Mouse (Mus musculus): ENCODE data around the gene Klk4.
A peak's percentile ranks its signal among the peaks of the same experiment; 100 is the strongest.

The Klk4 gene

DNA sequence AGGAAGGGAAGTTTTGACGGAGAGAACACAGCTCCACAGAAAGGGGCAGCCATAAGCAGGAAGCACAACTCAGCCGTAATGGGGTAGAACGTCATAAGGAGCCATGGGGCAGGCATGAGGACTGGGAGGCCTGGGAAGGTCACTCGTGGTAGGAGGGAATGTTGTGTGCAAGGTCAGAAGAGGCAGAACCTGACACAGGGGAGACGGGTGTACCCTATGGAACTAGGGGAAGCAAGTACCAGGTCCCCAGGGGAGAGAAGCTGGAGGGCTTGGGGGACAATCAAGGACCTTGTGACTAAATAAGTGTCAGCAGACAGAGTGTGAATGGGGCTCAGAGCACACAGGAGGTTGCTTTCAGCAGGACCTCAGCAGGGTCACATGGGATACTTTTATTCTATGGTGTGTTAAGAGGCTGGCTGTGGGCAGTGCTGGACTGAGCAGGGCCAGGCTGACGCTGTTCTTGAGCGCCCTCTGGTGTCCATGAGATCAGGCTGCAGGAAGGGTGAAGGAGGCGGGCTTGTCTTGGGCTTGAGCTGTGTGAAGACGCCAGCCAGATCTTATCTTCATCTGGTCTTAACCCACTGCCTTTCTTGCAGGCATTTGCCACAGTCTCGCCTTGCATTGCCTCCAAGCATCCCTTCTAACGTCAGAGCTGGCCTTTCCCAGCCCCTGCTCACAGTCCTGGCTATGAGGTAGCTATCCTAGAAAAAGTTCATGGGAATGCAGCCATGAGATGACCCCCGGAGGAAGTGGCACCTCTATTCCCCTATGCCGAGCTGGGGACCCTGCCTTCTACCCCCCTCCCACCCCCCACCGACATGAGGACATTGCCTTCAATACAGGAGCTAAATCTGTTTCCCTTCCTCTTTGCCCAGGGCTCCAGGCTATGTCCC, 38.8 kb downstream of the Klk4 start:
- ATAC-seq (ENCODE audit: low TSS enrichment): peak; percentile 95

DNA sequence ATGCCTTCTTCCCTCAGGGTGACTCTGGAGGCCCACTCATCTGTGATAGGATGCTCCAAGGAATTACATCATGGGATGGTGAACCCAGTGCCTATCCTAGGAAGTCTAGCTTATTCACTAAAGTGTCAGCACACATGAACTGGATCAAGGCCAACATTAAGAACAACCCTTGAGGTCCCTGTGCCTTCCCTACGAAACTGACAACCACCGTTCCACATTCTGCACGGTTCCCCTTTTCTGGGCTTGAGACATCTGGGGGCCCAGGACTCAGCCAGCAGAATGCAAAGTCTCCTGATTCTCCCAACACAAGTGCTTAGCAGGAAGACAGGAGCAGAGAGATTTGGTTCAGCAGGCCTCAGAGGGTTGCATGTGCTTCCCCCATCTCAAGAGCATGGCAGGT, 39.6 kb downstream of the Klk4 start:
- no peak for ATAC-seq (ENCODE audit: low TSS enrichment)

DNA sequence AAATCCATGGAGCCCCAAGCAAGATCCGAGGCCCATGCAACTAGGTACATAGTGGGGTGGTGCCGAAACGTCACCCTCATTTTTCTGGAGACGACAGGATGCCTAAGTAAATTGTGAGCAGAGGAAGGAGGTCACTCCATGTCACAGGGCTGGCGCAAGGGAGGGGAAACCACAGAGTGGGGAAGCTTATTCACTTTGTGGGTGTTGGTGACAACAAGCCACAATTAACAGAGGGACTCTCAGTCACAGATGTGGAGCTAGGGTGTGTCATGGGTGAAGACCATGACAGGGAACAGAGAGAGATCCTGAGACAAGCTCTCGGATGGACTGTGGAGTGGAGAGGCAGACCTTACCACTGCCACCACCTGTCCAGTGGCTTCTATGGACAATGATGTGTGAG, 40.1 kb downstream of the Klk4 start:
- no peak for ATAC-seq (ENCODE audit: low TSS enrichment)

DNA sequence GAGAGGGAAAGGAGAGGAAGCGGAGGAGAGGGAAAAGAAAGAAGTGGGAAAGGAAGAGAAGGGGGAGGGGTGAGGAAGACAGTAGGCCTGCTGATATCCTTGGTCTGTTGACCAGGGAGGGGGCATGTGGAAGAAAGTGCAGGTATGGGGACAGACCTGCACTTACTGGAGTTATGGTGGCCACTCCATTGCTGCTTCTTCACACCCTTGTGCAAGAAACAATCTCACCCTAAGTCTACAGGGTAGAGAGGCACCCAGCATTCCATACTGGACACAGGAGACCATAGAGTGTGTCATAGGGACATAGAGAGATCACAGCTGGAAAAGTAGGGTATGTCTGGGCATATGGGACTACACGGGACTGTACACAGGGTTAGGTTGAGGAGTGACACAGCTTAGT, 41.0 kb downstream of the Klk4 start:
- no peak for ATAC-seq (ENCODE audit: low TSS enrichment)

DNA sequence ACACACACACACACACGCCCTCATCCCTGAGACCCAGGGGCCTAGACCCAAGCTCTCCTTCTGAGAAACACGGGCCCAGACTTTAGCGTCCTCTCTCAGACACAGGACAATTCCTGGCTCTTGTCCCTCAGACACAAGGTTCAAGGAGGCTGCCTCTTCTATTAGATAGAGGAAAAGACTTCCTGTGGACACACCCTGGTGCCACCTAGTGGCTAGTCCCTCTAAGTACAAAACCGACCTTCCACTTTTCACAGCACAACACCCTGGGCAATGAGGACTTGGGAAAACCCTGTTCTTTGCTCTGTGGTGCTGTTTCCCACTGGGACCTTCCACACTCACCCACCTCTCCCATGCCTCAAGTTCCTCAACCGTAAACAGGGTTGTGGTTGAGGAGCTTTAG, 45.0 kb downstream of the Klk4 start:
- no peak for ATAC-seq (ENCODE audit: low TSS enrichment)

DNA sequence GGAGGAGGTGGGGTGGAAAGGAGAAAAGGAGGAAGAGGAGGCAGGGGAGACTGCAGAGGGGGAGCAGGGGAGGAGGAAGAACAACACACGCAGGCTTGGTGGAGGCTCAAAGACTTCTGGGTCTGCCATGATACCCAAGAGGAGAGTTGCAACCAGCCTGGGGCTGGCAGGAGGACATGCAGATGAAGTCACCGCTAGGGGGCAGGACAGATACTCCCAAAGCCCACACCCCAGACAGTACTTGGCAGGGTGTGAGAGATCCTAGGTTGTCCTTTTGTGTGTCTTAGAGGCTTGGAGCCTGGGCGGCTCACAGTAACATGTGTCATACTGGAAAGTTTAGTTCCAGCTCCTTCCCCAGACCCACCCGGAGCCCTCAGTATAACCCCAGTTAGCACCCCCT, 47.6 kb downstream of the Klk4 start:
- ATAC-seq (ENCODE audit: low TSS enrichment): no peak

DNA sequence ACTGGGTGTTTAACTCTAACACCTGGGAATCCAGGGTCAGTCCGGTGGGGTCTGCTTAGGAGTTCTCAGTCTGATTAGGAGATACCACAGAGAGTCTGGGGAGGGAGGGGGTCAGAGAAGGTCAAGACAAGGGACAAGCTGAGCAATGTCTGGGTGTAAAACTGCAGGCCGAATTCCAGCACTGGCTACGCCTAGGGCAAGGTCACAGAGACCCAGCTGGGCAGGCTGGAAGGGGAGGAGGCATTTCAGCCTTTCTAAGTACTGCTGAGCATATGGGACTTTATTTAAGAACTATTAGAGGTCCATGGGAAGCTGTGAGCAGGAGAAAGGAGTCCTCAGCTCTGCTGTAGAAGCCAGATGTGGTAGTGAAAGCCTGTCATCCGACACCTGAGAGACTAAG, 51.4 kb downstream of the Klk4 start:
- ATAC-seq (ENCODE audit: low TSS enrichment): no peak

DNA sequence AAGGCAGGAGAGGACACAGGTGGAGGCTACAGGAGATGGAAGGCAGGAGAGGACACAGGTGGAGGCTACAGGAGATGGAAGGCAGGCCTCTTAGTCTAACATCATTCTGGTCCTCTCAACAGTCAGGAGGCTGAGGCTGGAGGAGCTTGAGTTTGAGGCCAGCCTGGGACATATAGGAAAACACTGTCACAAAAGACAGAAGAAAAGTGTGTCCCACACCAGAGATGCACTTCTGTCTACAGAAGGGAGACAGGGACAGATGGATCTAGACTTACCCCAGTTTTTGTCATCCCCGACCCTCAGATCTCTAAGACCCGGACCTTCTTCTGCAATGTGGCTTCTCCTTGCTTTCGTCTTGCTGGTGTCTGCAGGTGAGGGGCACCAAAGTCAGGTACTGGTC, 52.5 kb downstream of the Klk4 start, which contains the start of gene Klk15:
Gene Klk15 (plus strand): TSS at position 301 of the 400 bp plus-strand sequence.
- ATAC-seq (ENCODE audit: low TSS enrichment): no peak

DNA sequence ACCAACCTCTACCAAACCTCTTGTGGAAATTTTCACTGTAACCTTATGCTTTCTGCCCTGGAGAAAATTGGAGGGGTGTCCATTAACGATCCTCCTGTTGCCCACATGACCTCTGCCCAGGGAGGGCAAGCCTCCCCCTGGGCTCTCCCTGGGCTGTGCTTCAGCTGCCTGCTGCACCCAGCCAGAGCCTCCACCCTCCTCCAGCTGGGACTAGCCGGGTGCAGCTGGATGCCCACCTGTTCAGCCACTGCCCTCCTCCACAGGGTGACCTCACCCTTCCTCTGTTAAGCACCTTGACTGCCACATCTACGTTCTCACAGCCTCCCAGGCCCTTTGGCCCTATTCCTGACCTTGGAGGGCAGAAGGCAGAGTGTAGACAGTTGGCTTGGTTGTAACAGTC, 53.8 kb downstream of the Klk4 start:
- ATAC-seq (ENCODE audit: low TSS enrichment): no peak

Measured in frontal cortex, adult (tissue).